31 mouse cellular contexts compared by ENCODE assay signal in the genomic region with DNA sequence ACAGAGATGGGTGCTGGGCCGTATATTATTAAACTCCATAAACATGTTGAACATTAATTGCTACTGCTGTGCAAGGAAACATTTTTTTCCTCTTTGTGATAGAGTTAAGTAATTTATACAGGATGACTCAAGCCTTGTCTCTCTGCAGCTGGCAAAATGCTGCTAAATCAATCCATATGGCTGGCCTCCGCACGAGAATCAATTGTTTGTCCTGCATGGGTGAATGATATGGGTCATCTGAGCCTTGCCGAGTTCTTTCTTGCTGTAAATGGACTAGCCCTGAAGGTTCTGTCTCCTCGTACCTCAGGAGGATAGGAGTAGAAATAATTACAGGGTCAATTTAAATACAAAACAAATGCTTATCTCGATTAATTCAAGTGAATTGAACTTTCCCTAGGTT.
A peak's percentile ranks its signal among the peaks of the same experiment; 100 is the strongest.
DNase-seq lines count a peak whose midpoint lies in the region; ATAC-seq lines count a peak whose summit lies in the region.
"Had no signal": no experiment of that assay in that cellular context is flagged by ENCODE, and none has a peak within 500 bp of the region (broad histone marks: within the 10 kb centered on the region; RNA-seq: fewer than 3 reads in every experiment).

No protein-coding gene starts in this region.

- H3K36me3 ChIP-seq in embryonic facial prominence, embryonic 10.5 days (replicated peaks): no peaks in the 10 kb centered on the region
- H3K36me3 ChIP-seq: embryonic facial prominence, embryonic 13.5 days; intestine, embryonic 15.5 days; limb, embryonic 15.5 days; midbrain, embryonic 10.5 days; midbrain, embryonic 15.5 days; neural tube, embryonic 12.5 days had no signal

- peak; percentile 7 for DNase-seq in Muller cell, postnatal 12 days (ENCODE audit: inconsistent ontology term)
- DNase-seq in brain, adult 2 months (ENCODE audit: low read depth, low spot score): peak; percentile 20
- DNase-seq in embryonic facial prominence, embryonic 10.5 days (ENCODE audit: low spot score): peak; percentile 61
- peak; percentile 45 for DNase-seq in mesoderm, embryonic 11.5 days (ENCODE audit: low read depth, low spot score)
- no peak for DNase-seq in left cerebral cortex, adult 18-20 months (ENCODE audit: low spot score in 2 of 2)
- no peak for DNase-seq in frontal cortex, postnatal 10 days (ENCODE audit: low spot score in 2 of 2)
- DNase-seq: adrenal gland, adult 8-10 months; B cell, adult 2 months; cerebellum, adult 8-10 months; forebrain, postnatal 0 days; gastrocnemius, postnatal 10 days; heart, postnatal 14 days; kidney, adult 8-10 months; kidney, postnatal 14 days; layer of hippocampus, adult 9-11 months; lung, adult 2 months; lung, postnatal 10 days; right cerebral cortex, postnatal 14 days; thymus, postnatal 4 days had no signal

- no peak for ATAC-seq in megakaryocyte progenitor cell, adult 5-6 weeks (replicated peaks; ENCODE audit: poor library complexity)
- ATAC-seq: activated CD4-positive, CD25-positive, alpha-beta regulatory T cell, adult 4 months; forebrain, postnatal 0 days; intestine, embryonic 15.5 days; midbrain, embryonic 15.5 days had no signal

- H3K4me1 ChIP-seq in embryonic facial prominence, embryonic 10.5 days: peaks cover 14% of the 10 kb centered on the region
- H3K4me1 ChIP-seq: intestine, embryonic 15.5 days; limb, embryonic 15.5 days; midbrain, embryonic 10.5 days; midbrain, embryonic 15.5 days; neural tube, embryonic 12.5 days had no signal

- H3K4me3 ChIP-seq in embryonic facial prominence, embryonic 10.5 days: no peak overlapping the region
- H3K4me3 ChIP-seq: embryonic facial prominence, embryonic 13.5 days; erythroblast, embryonic 14.5 days; intestine, embryonic 15.5 days; limb, embryonic 15.5 days; midbrain, embryonic 10.5 days; midbrain, embryonic 15.5 days; neural tube, embryonic 12.5 days had no signal

- 0 out of 2 replicates have a peak overlapping the region, but pooled peaks have one; percentile 3 for H3K27ac ChIP-seq in embryonic facial prominence, embryonic 10.5 days (replicated peaks)
- H3K27ac ChIP-seq: embryonic facial prominence, embryonic 13.5 days; hindbrain, embryonic 14.5 days; intestine, embryonic 15.5 days; limb, embryonic 15.5 days; liver, embryonic 14.5 days; macrophage; midbrain, embryonic 10.5 days; midbrain, embryonic 15.5 days; neural tube, embryonic 12.5 days had no signal

- H3K9me3 ChIP-seq in embryonic facial prominence, embryonic 10.5 days: no peaks in the 10 kb centered on the region
- H3K9me3 ChIP-seq: embryonic facial prominence, embryonic 13.5 days; intestine, embryonic 15.5 days; limb, embryonic 15.5 days; midbrain, embryonic 10.5 days; midbrain, embryonic 15.5 days; neural tube, embryonic 12.5 days had no signal

- 33% methylated on average over 6 of the region's 6 CpGs for WGBS in embryonic facial prominence, embryonic 10.5 days

- H3K27me3 ChIP-seq in embryonic facial prominence, embryonic 10.5 days (replicated peaks; ENCODE audit: low read depth, poor library complexity, severe bottlenecking): no peaks in the 10 kb centered on the region
- H3K27me3 ChIP-seq: embryonic facial prominence, embryonic 13.5 days; intestine, embryonic 15.5 days; limb, embryonic 15.5 days; midbrain, embryonic 15.5 days; neural tube, embryonic 12.5 days had no signal

Comparison
In these comparisons a context has a peak if more than half of its experiments do, and no peak if none do; other contexts are left out.
1. DNase-seq: peak in Muller cell, postnatal 12 days (single experiment), brain, adult 2 months (single experiment), embryonic facial prominence, embryonic 10.5 days (single experiment) and mesoderm, embryonic 11.5 days (single experiment); none in left cerebral cortex, adult 18-20 months (0 of 2) and frontal cortex, postnatal 10 days (0 of 2).